Mouse (Mus musculus) kidney, adult 2 months (tissue): ENCODE data around the gene Wdr59.

Experiments
- CTCF ChIP-seq: fragments of 200-500 bp; conservative IDR thresholded peaks from 2 replicates; pipeline ENCODE4 v1.5.1; 2011; ENCODE audit warnings: low read depth, mild to moderate bottlenecking, control low read depth, low read length, moderate library complexity, mixed read lengths; ENCODE audit not compliant: insufficient read depth, insufficient read length
- POLR2A ChIP-seq: fragments of 200-500 bp; IDR thresholded peaks from one replicate; pipeline ENCODE4 v1.6.1; 2011; ENCODE audit warnings: low read depth, low read length, control low read depth

DNA sequence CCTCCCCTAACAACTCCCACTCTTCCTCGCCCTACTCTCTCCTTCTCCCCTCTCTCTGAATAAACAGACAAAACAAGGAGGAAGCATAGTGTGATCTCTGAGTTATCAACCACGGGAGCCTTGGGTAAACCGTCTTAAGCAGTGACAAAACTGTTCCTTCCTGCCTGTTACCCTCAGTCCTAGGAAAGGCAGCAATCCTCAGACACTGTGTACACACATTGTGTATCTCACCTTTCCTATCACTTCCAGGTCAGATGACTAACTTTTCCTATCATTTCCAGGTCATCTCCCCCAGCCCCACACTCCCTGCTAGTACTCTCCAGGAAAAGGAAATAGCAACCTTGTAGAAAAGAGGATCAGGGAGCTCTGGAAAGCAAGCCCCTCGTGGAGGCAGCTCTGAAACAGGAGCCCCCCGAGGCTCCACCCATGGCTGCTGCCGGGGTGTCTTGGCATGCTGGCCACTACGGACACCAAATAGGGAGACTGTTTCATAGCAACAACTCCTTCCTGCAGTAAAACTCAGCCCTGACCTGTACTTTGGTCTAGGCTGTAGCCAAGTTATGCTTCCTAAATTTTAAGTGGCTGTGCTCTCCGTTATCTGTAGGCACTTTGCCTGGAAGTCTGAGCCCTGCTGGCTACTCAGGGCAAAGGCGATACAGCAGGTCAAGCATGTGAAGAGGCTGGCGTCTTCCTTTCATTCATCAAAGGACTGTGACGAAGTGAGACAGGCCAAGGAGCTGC lies 20.0 kb downstream of the Wdr59 start:
- TF ChIP-seq CTCF (no peak), POLR2A (no peak)
